Mouse (Mus musculus): ENCODE data around the gene Srrt.

- TF ChIP-seq CTCF (IDR thresholded peaks at IDR 0.05), result no peak
- TF ChIP-seq EP300 (IDR thresholded peaks at IDR 0.05; ENCODE audit: insufficient read depth, low read depth, low read length), result no peak
Observed at GRCm38 (mm10) chr5:137354091-137354490, 46.6 kb upstream of the Srrt start.

All from heart, adult 2 months (tissue).